Mouse (Mus musculus) spleen, adult 2 months (tissue): Measurements from ENCODE around the gene Gas7. TPM values are rescaled to one million over a fixed set of nuclear protein-coding genes. Genes with fewer than 3 reads are reported as not detected.

Source experiments
- DNase-seq, 2 experiments: peaks; one replicate each; pipeline versions ENCODE4 v3.0.0 to v3.0.0-alpha.2; 2012 to 2021; ENCODE audit warnings: low spot score in 2 of 2, low read depth in 1 of 2
- H3K27ac ChIP-seq: fragments of 200-500 bp; 2 replicates; pipeline ENCODE4 v1.5.1; 2012; ENCODE audit warnings: low read length, inconsistent platforms; ENCODE audit not compliant: insufficient read depth
- H3K27me3 ChIP-seq: fragments of 200-500 bp; 2 replicates; pipeline ENCODE4 v1.6.1; 2012; ENCODE audit warnings: mild to moderate bottlenecking, moderate library complexity, low read length, inconsistent platforms; ENCODE audit not compliant: control insufficient read depth, insufficient read depth
- H3K36me3 ChIP-seq: fragments of 200-500 bp; 2 replicates; pipeline ENCODE4 v1.6.1; 2012; ENCODE audit warnings: mild to moderate bottlenecking, low read length, inconsistent platforms; ENCODE audit not compliant: control insufficient read depth, insufficient read depth
- H3K4me1 ChIP-seq: fragments of 200-500 bp; 2 replicates; pipeline ENCODE4 v1.6.1; 2011; ENCODE audit warnings: inconsistent platforms; ENCODE audit not compliant: control insufficient read depth, insufficient read depth, insufficient read length
- H3K4me3 ChIP-seq: fragments of 200-500 bp; 2 replicates; pipeline ENCODE4 v1.5.1; 2011; ENCODE audit warnings: mild to moderate bottlenecking, inconsistent platforms; ENCODE audit not compliant: insufficient read depth, insufficient read length; ENCODE audit errors: extremely low read depth
- CTCF ChIP-seq: fragments of 200-500 bp; IDR thresholded peaks from 2 replicates; pipeline ENCODE4 v1.5.1; 2011; ENCODE audit warnings: mild to moderate bottlenecking, inconsistent platforms; ENCODE audit not compliant: insufficient read depth, insufficient read length, insufficient replicate concordance; ENCODE audit errors: extremely low read depth
- POLR2A ChIP-seq: fragments of 200-500 bp; IDR thresholded peaks from 2 replicates; pipeline ENCODE4 v1.6.1; 2011; ENCODE audit warnings: low read depth, low read length, inconsistent platforms
- WGBS: fragments of 180-500 bp; shearing (Covaris S2); methylation state at CpG from one replicate; pipeline ENCODE4 v1.1.7; 2018; 5-methylcytosine and 5-hydroxymethylcytosine counted together
- polyA plus RNA-seq: library from polyadenylated mRNA; depleted of rRNA; stranded (reverse); fragments of >200 nt; gene quantifications from 2 replicates; pipeline ENCODE4 v1.2.3, GENCODE M21; 2012

Gene Gas7
- polyA plus RNA-seq, 1 experiment: 4.3 TPM

DNA sequence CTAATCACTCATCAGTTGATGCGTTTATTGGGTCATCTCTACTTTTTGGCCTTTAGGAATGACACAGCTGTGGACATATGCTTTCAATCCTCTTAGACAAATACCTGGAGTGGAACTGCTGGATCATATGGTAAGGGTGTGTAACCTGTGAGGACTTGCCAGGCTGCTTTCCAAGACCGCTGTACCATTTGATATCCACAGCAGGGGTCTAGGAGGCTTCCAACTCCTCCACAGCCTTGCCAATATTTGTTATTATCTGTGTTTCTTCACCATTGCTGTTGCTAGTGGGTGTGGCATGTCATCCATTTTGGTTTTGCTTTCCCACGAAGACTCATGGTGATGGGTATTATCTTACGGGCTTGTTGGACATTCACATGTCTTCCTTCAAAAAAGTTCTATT lies 57.8 kb downstream of the Gas7 start:
- TF ChIP-seq POLR2A (no peak), CTCF (no peak)
- Histone ChIP-seq H3K27ac (no peak overlapping the region), H3K4me3 (no peak overlapping the region), H3K4me1 (no peaks in the 10 kb centered on the region), H3K36me3 (no peaks in the 10 kb centered on the region), H3K27me3 (no peaks in the 10 kb centered on the region)
- WGBS: 90% methylated on average over 4 of the region's 4 CpGs
- no peak for DNase-seq

DNA sequence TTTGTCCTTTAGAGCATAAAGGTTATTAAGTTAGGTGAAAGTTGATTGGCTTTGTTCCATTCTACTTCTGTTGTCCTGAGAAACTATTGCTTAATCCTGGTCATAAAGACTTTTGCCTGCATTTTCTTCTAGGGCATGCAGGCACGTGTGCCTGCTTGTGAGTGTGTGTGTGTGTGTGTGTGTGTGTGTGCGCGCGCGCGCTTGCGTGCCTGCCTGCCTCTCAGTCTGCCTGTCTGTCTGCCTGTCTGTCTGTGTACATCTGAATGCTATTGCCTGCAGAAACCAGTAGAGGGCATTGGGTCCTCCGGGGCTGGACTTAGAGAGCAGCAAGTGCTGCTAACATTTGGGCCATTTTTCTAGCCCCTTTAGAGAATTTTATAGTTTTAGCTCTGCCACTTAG lies 59.2 kb downstream of the Gas7 start:
- H3K4me3 ChIP-seq: no peak overlapping the region
- no peaks in the 10 kb centered on the region for H3K36me3 ChIP-seq
- WGBS: 89% methylated on average over 8 of the region's 8 CpGs
- H3K4me1 ChIP-seq: no peaks in the 10 kb centered on the region
- no peaks in the 10 kb centered on the region for H3K27me3 ChIP-seq
- no peak overlapping the region for H3K27ac ChIP-seq
- no peak for DNase-seq
- no peak for TF ChIP-seq POLR2A
- no peak for TF ChIP-seq CTCF

GRCm38 (mm10) chr11:67515020-67515911 lies 60.0 kb downstream of the Gas7 start:
- TF ChIP-seq POLR2A: no peak
- Histone ChIP-seq H3K4me1 (no peaks in the 10 kb centered on the region), H3K27ac (no peak overlapping the region), H3K27me3 (no peaks in the 10 kb centered on the region), H3K4me3 (no peak overlapping the region), H3K36me3 (no peaks in the 10 kb centered on the region)
- no peak for DNase-seq
- WGBS: 75% methylated on average over 5 of the region's 5 CpGs

- WGBS: 79% methylated on average over 3 of the region's 3 CpGs
- Histone ChIP-seq H3K27me3 (no peaks in the 10 kb centered on the region), H3K27ac (no peak overlapping the region), H3K4me1 (no peaks in the 10 kb centered on the region), H3K4me3 (no peak overlapping the region), H3K36me3 (no peaks in the 10 kb centered on the region)
- no peak for TF ChIP-seq CTCF
- no peak for TF ChIP-seq POLR2A
- DNase-seq: no peak
Observed at GRCm38 (mm10) chr11:67515912-67516305, 60.7 kb downstream of the Gas7 start.

- H3K36me3 ChIP-seq: no peaks in the 10 kb centered on the region
- DNase-seq: no peak
- H3K4me1 ChIP-seq: no peaks in the 10 kb centered on the region
- no peak overlapping the region for H3K4me3 ChIP-seq
- TF ChIP-seq POLR2A (no peak), CTCF (no peak)
- no peak overlapping the region for H3K27ac ChIP-seq
- 71% methylated on average over 2 of the region's 2 CpGs for WGBS
- H3K27me3 ChIP-seq: no peaks in the 10 kb centered on the region
Observed at GRCm38 (mm10) chr11:67517748-67518147, 62.5 kb downstream of the Gas7 start.

DNA sequence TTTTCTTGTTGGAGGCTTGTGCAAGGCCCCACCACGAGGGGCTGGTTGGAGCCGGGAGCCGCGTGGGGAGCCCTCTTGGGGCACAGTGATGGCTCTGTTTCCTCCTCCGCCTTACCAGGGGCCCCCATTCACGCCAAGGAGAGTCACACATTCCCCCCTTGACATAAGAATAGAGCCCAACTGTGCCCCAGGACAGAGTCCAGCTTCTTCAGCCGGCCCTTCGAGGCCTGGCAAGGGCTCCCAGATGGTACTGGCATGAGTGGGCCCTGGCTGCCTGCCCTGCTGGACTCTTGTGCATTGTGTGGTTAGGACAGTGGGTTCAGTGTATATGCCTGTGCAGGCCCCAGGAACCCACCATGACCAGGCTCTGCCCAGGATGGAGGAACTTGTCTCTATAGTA lies 63.7 kb downstream of the Gas7 start:
- H3K27me3 ChIP-seq: no peaks in the 10 kb centered on the region
- H3K4me1 ChIP-seq: no peaks in the 10 kb centered on the region
- 88% methylated on average over 8 of the region's 8 CpGs for WGBS
- no peaks in the 10 kb centered on the region for H3K36me3 ChIP-seq
- H3K4me3 ChIP-seq: no peak overlapping the region
- no peak for TF ChIP-seq POLR2A
- no peak for TF ChIP-seq CTCF
- DNase-seq: no peak
- H3K27ac ChIP-seq: no peak overlapping the region

GRCm38 (mm10) chr11:67522671-67523070 lies 67.4 kb downstream of the Gas7 start:
- no peaks in the 10 kb centered on the region for H3K36me3 ChIP-seq
- no peaks in the 10 kb centered on the region; the same call in 1 of the 2 replicates for H3K4me1 ChIP-seq
- H3K27me3 ChIP-seq: no peaks in the 10 kb centered on the region
- DNase-seq: no peak
- no peak for TF ChIP-seq CTCF
- no peak overlapping the region for H3K4me3 ChIP-seq
- H3K27ac ChIP-seq: no peak overlapping the region
- WGBS: 80% methylated on average over 2 of the region's 2 CpGs
